Mouse (Mus musculus): ENCODE results near the gene Slc39a3.

- no peak for TF ChIP-seq MAFK (IDR thresholded peaks at IDR 0.05; ENCODE audit: borderline replicate concordance, low read depth, low read length)
- TF ChIP-seq E2F4 (IDR thresholded peaks at IDR 0.05; ENCODE audit: borderline replicate concordance, low read depth, low read length) = no peak
- TF ChIP-seq EP300 (IDR thresholded peaks at IDR 0.05; ENCODE audit: low read depth in 1 of 2, low read length in 2 of 2) = no peak
- no peak for TF ChIP-seq UBTF (IDR thresholded peaks at IDR 0.05; ENCODE audit: borderline replicate concordance, insufficient read depth, low read depth, low read length)
- no peak for TF ChIP-seq ZKSCAN1 (IDR thresholded peaks at IDR 0.05; ENCODE audit: low read depth, low read length)
- TF ChIP-seq ZNF384 (IDR thresholded peaks at IDR 0.05; ENCODE audit: low read depth, low read length) = no peak
- no peak for TF ChIP-seq JUND (IDR thresholded peaks at IDR 0.05; ENCODE audit: low read depth, low read length)
- TF ChIP-seq MAZ (IDR thresholded peaks at IDR 0.05; ENCODE audit: low read depth, low read length) = no peak
- TF ChIP-seq SMC3 (IDR thresholded peaks at IDR 0.05; ENCODE audit: low read depth, low read length) = no peak
- TF ChIP-seq POLR2AphosphoS2 (IDR thresholded peaks at IDR 0.05; ENCODE audit: low read length) = no peak
- TF ChIP-seq POLR2A (IDR thresholded peaks at IDR 0.05; ENCODE audit: control insufficient read depth in 1 of 2, insufficient read depth in 1 of 2, low read depth in 1 of 2, low read length in 2 of 2, poor library complexity in 1 of 2) = no peak
Observed at GRCm38 (mm10) chr10:81033586-81033985, 3.6 kb downstream of the Slc39a3 start.
